Mouse (Mus musculus) hindbrain, embryonic 15.5 days (tissue): ENCODE data around the gene Syn3. TPM values are rescaled to one million over a fixed set of nuclear protein-coding genes. Genes with fewer than 3 reads are reported as not detected.
"Not testable (repeated sequence)": the region's sequence is repeated elsewhere in the genome, so short reads cannot be mapped to it uniquely, and the experiment has no call there.

Experiments used
- ATAC-seq: fragments of 200-750 bp; cut with Nextera tagmentation; 2 replicates; pipeline ENCODE4 v1.8.0; 2017; ENCODE audit warnings: low read depth, moderate number of reproducible peaks, moderate TSS enrichment; ENCODE audit not compliant: low FRiP score
- H3K27ac ChIP-seq: fragments of 300-500 bp; sonication (generic); replicated peaks from 2 replicates; pipeline ENCODE4 v1.5.1; 2015; ENCODE audit warnings: mild to moderate bottlenecking, inconsistent platforms
- H3K27me3 ChIP-seq: fragments of 300-500 bp; sonication (generic); 2 replicates; pipeline ENCODE4 v1.6.1; 2015; ENCODE audit warnings: control low read depth, inconsistent platforms
- H3K36me3 ChIP-seq: fragments of 300-500 bp; sonication (generic); 2 replicates; pipeline ENCODE4 v1.6.1; 2015; ENCODE audit warnings: control low read depth, inconsistent platforms
- H3K4me1 ChIP-seq: fragments of 300-500 bp; sonication (generic); replicated peaks from 2 replicates; pipeline ENCODE4 v1.6.1; 2015; ENCODE audit warnings: control low read depth, inconsistent platforms
- H3K4me2 ChIP-seq: fragments of 300-500 bp; sonication (generic); 2 replicates; pipeline ENCODE4 v1.6.1; 2015; ENCODE audit warnings: moderate library complexity, mild to moderate bottlenecking, inconsistent platforms
- H3K4me3 ChIP-seq: fragments of 300-500 bp; sonication (generic); 2 replicates; pipeline ENCODE4 v1.5.1; 2015; ENCODE audit warnings: mild to moderate bottlenecking, inconsistent platforms
- H3K9ac ChIP-seq: fragments of 300-500 bp; sonication (generic); 2 replicates; pipeline ENCODE4 v1.6.1; 2015; ENCODE audit warnings: inconsistent platforms
- H3K9me3 ChIP-seq: fragments of 300-500 bp; sonication (generic); 2 replicates; pipeline ENCODE4 v1.6.1; 2016; ENCODE audit warnings: control low read depth, inconsistent platforms
- WGBS: fragments of 180-500 bp; shearing (Covaris S2); methylation state at CpG from one replicate; pipeline ENCODE4 v1.1.7; 2015; 5-methylcytosine and 5-hydroxymethylcytosine counted together
- polyA plus RNA-seq: library from polyadenylated mRNA; unstranded; fragments of >200 nt; fragmentation: Nextera tagmentation; extraction: Ambion mirVana; gene quantifications from 2 replicates; pipeline ENCODE4 v1.2.1, GENCODE M21; 2015

Gene Syn3
- polyA plus RNA-seq, 1 experiment from 2014 or later: 30.1 TPM

DNA sequence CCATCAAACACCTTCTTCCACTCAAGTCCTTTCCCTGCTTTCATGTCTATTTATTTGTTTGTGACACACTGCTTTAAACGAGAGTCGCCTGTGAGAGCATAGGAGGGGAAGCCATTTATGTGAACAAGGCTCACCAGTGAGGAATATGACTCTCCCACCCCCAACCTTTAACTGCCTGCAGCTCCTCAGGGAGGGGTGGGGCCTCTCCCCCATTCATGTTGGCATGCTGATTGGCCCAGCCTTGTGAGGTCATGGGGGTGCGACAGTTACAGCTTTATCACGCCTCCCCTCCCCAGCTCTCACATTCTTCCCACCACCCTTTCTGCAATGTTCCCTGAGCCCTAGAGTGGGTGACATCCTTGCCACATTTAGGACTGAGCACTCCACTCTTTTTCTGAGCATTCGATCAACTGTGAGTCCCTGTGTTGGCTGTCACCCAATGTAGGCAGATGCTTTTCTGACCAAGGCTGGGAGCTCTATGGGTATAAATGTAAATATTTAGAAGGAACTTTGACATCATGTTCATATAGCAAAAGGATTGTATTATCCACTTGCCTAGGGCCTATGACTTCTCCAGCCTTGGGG lies 361.0 kb downstream of the Syn3 start:
- whole genome bisulfite sequencing: 71% methylated on average over 5 of the region's 5 CpGs
- Histone ChIP-seq H3K9me3 (no peaks in the 10 kb centered on the region), H3K36me3 (no peaks in the 10 kb centered on the region), H3K4me3 (no peak overlapping the region), H3K4me1 (no peaks in the 10 kb centered on the region), H3K27me3 (no peaks in the 10 kb centered on the region), H3K4me2 (no peak overlapping the region), H3K9ac (no peak overlapping the region), H3K27ac (no peak overlapping the region)
- ATAC-seq: no peak

DNA sequence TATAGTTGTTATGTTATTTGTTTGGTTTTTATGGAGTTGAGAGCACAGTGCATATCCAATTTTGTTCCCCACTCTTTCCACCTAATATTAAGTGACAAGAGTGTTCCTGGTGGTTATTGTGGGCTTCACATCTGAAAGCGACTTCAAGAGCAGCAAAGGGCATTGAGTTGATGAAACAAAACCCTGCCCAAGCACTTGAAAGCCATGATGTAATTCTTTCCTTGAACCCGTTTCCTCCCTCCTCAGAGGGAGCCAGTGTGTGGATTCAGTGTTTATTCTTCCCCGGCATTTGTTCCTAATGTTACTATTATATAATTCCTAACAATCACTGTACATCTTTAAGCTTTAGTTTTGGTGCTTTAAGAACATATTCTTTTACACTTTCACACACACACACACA lies 361.6 kb downstream of the Syn3 start:
- ATAC-seq: no peak
- WGBS: 70% methylated on average over 3 of the region's 3 CpGs
- Histone ChIP-seq H3K36me3 (no peaks in the 10 kb centered on the region), H3K9ac (no peak overlapping the region), H3K27ac (no peak overlapping the region), H3K27me3 (no peaks in the 10 kb centered on the region), H3K4me2 (no peak overlapping the region), H3K9me3 (no peaks in the 10 kb centered on the region), H3K4me1 (no peaks in the 10 kb centered on the region), H3K4me3 (no peak overlapping the region)

DNA sequence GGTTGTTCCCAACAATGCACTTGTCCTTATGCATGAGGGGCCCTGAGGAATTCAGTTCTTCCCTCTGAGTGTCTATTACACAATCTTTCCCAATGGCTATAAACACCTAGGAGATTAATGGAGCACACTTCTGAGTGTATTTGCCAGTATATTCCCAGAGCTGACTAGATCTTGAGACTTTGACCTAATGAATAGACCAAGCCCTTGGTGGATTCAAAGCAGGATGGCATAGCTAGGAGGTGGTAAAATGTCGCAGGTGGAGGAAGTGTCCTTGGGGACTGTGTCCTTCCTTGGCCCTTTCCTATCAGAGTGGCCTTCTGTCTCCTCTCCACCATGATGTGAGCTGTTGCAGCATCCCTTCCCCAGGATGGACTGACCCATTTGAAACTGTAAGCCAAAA lies 362.4 kb downstream of the Syn3 start:
- H3K27me3 ChIP-seq: no peaks in the 10 kb centered on the region
- no peaks in the 10 kb centered on the region for H3K9me3 ChIP-seq
- no peak overlapping the region for H3K4me3 ChIP-seq
- no peaks in the 10 kb centered on the region for H3K4me1 ChIP-seq
- H3K36me3 ChIP-seq: no peaks in the 10 kb centered on the region
- no peak for ATAC-seq
- H3K4me2 ChIP-seq: no peak overlapping the region
- H3K9ac ChIP-seq: no peak overlapping the region
- H3K27ac ChIP-seq: no peak overlapping the region
- WGBS: 85% methylated on average over 1 of the region's 1 CpGs

DNA sequence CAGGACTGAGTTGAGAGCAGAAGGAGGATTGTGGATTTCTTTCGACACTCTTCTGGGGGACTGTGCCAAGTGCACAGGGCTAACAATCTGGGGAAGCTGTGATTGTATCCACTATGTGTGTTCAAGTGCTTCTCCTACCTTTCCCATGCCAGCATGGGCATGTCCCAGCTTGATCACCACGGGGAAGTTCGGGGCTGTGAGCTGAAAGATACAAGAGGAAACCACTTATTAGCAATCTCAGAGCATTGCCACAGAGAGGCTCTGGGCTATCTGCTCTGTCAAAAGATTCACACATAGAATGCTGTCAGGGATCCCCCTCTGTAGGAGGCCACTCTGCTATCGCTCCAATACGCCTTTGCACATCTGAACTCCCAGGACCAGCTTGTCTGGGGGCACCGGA lies 363.8 kb downstream of the Syn3 start:
- Histone ChIP-seq H3K9ac (no peak overlapping the region), H3K4me2 (no peak overlapping the region), H3K4me1 (no peaks in the 10 kb centered on the region), H3K27ac (no peak overlapping the region), H3K4me3 (no peak overlapping the region), H3K27me3 (no peaks in the 10 kb centered on the region), H3K36me3 (no peaks in the 10 kb centered on the region), H3K9me3 (no peaks in the 10 kb centered on the region)
- no peak for ATAC-seq
- 89% methylated on average over 6 of the region's 6 CpGs for WGBS

DNA sequence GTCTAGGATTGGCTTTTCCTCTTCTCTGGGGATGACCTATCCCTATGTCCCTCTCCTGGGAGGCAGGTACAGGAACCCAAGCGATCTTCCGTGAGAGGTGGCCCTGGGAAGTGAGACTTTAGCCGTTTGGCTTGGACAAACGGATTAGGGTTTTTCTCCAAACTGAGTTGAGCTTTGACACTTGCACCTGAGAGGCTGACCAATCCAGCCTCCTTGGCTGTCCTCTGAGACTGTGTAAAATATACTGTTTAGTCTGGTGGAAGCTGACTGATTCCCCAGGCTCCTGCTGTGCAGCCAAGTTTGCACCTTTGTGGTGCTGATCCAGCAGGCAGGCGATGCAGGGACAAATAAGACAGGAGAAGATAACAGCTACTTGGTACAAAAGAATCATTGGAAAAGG lies 364.4 kb downstream of the Syn3 start:
- H3K9me3 ChIP-seq: no peaks in the 10 kb centered on the region
- H3K36me3 ChIP-seq: no peaks in the 10 kb centered on the region
- H3K27me3 ChIP-seq: no peaks in the 10 kb centered on the region
- no peak overlapping the region for H3K4me2 ChIP-seq
- no peak for ATAC-seq
- H3K4me1 ChIP-seq: no peaks in the 10 kb centered on the region
- WGBS: 82% methylated on average over 5 of the region's 5 CpGs
- H3K9ac ChIP-seq: no peak overlapping the region
- no peak overlapping the region for H3K4me3 ChIP-seq
- no peak overlapping the region for H3K27ac ChIP-seq

DNA sequence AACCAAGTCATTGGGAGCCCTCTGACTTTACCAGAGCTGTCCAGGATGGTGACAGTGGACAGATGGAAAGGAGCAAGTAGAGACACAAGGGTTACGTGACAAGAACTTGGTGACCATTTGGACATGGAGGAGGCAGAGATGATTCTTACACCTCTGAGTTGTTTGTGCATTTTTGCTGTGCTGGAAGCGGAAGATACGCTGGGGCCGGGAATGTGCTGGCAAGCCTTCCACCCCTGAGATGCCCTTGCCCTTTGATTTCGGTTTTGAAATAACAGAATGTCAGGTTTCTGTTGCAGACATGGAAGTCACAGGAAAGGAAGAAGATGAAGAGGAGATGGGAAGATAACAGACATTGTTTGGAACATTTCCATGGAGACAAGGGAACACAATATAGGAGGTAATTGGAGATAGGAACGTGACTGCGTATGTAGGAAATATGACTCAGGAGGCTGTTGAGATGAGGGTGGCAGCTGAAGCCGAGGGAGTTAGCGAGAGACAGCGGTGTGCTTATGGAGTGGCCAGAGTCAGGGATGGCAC lies 366.2 kb downstream of the Syn3 start:
- Histone ChIP-seq H3K4me1 (no peaks in the 10 kb centered on the region), H3K27me3 (no peaks in the 10 kb centered on the region), H3K4me2 (no peak overlapping the region), H3K9ac (no peak overlapping the region), H3K27ac (no peak overlapping the region), H3K4me3 (no peak overlapping the region), H3K36me3 (no peaks in the 10 kb centered on the region), H3K9me3 (no peaks in the 10 kb centered on the region)
- WGBS: 86% methylated on average over 10 of the region's 10 CpGs
- ATAC-seq: no peak

DNA sequence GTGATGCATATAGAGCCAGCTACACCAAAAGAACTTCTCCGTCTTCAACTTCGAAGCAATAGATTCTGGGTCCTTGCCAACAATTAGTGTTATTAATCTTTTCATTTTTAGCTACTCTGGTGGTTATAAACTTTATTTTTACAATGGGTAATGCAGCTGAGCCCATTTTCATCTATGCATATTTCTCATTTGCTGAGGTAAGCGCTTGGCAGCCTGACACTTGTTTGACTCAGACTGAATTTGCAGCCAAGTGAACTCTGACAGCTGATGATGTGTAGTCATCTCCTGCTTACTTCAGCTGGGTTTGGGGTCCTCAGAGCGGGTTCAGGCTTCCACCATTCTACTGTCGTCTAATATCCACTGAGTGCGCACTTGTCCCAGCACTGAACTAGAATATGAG lies 369.6 kb downstream of the Syn3 start:
- 94% methylated on average over 6 of the region's 6 CpGs for WGBS
- H3K9ac ChIP-seq: no peak overlapping the region
- H3K4me2 ChIP-seq: no peak overlapping the region
- no peaks in the 10 kb centered on the region for H3K27me3 ChIP-seq
- H3K4me1 ChIP-seq: no peaks in the 10 kb centered on the region
- H3K9me3 ChIP-seq: no peaks in the 10 kb centered on the region
- H3K27ac ChIP-seq: no peak overlapping the region
- ATAC-seq: no peak
- no peaks in the 10 kb centered on the region for H3K36me3 ChIP-seq
- no peak overlapping the region for H3K4me3 ChIP-seq

DNA sequence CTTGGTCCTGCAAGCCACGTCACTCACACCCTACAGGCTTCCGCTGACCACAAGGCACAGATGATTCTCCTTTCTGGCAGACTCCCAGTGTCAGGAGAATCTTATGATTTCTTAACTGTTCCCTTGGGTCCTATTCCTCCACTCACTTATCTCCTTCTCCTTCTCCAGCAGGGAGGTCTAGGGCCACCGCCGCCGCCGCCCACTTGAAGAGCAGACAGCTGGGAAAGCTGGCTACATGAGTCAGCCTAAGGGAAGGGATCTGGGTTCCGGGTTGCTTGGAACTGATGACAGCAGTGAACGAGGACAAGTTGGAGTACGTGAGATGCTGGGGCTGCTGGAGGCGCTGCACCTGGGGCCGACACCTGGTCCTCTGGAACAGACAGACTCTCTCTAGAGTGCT lies 372.2 kb downstream of the Syn3 start:
- no peak overlapping the region for H3K4me3 ChIP-seq
- 91% methylated on average over 11 of the region's 11 CpGs for WGBS
- ATAC-seq: no peak
- H3K36me3 ChIP-seq: no peaks in the 10 kb centered on the region
- no peaks in the 10 kb centered on the region for H3K27me3 ChIP-seq
- H3K9me3 ChIP-seq: no peaks in the 10 kb centered on the region
- no peak overlapping the region for H3K4me2 ChIP-seq
- H3K27ac ChIP-seq: no peak overlapping the region
- no peak overlapping the region for H3K9ac ChIP-seq
- H3K4me1 ChIP-seq: no peaks in the 10 kb centered on the region

DNA sequence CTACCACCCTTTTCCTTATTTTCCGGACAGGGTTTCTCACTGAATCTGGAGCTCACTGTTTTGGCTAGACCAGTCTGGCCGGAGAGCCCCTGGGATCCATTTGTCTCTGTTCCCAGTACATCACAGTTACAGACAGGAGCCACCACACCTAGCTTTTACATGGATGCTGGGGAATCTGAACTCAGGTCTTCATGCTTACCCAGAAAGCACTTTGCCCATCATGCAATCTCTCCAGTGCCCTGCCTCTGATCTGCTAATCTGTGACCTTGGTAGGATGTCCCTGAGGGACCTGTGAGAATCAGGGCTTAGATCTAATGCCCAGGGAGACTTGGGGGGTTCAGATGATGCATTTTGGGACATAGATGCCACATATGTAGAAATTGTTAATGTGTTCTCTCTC lies 373.3 kb downstream of the Syn3 start:
- Histone ChIP-seq H3K9ac (no peak overlapping the region), H3K9me3 (no peaks in the 10 kb centered on the region), H3K27me3 (no peaks in the 10 kb centered on the region), H3K27ac (no peak overlapping the region), H3K4me3 (no peak overlapping the region), H3K4me2 (no peak overlapping the region), H3K4me1 (no peaks in the 10 kb centered on the region), H3K36me3 (no peaks in the 10 kb centered on the region)
- 88% methylated on average over 2 of the region's 2 CpGs for WGBS
- no peak for ATAC-seq

DNA sequence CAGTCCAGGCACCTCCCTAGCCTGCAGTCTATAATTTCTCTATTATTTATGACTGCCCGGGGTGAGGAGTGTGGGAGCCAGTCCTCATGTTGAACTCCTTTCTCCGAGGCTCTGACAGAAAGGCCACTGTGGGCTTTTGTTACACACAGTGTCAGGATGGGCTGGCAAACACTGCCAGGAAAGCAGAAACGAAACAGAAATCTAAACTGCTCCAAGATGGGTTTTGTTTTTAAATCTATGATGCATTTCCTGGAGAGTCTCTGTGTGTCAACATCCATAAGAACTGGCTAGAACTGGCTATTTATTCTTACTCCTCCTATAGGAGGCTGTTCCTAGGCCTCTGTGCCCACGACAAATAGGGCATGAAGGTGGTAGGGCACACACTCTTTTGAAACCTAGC lies 374.6 kb downstream of the Syn3 start:
- WGBS: 66% methylated on average over 4 of the region's 4 CpGs
- H3K4me3 ChIP-seq: no peak overlapping the region
- no peak overlapping the region for H3K4me2 ChIP-seq
- no peak overlapping the region for H3K9ac ChIP-seq
- no peaks in the 10 kb centered on the region for H3K4me1 ChIP-seq
- H3K27ac ChIP-seq: no peak overlapping the region
- H3K36me3 ChIP-seq: no peaks in the 10 kb centered on the region
- H3K9me3 ChIP-seq: no peaks in the 10 kb centered on the region
- no peaks in the 10 kb centered on the region for H3K27me3 ChIP-seq
- ATAC-seq: no peak

DNA sequence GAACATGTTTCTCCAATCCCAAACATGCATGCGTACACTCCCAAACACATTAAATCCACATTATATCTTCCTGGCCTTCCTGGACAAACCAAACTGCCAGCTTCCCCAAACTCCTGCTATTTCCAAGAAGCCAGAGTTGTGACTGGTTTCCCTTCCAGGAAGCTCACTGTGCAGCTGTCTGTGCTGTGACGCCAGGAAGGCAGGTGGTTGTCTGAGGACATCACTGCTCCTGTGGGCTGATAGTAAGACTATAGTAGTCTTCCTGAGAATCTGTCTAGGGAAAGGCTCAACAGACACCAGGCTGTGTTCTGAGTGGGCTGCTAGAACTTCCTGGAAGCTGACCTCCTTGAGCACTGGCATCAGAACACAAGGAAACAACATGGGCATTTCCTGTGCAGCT lies 375.5 kb downstream of the Syn3 start:
- WGBS: 95% methylated on average over 2 of the region's 2 CpGs
- Histone ChIP-seq H3K9ac (no peak overlapping the region), H3K4me2 (no peak overlapping the region), H3K4me1 (no peaks in the 10 kb centered on the region), H3K27me3 (no peaks in the 10 kb centered on the region), H3K36me3 (no peaks in the 10 kb centered on the region), H3K9me3 (no peaks in the 10 kb centered on the region), H3K27ac (no peak overlapping the region), H3K4me3 (no peak overlapping the region)
- ATAC-seq: no peak

DNA sequence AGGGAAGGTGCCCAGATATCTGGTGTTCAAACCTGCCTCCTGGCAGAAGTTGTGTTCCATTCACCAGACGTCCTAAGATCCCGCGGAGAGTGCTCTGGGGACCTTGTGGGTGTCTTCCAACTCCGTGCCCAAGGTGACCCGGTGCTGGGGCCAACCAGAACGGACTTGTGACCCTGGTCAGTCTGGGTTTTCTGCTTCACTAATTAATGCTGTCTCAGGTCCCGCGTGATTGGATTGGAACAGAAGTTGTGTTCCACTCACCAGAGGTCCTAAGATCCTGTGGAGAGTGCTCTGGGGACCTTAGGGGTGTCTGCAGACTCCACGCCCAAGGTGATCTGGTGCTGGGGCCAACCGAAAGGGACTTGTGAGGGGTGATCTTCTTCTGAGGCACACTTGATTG lies 376.2 kb downstream of the Syn3 start:
- WGBS: 97% methylated on average over 10 of the region's 10 CpGs
- H3K27ac ChIP-seq: not testable (repeated sequence)

DNA sequence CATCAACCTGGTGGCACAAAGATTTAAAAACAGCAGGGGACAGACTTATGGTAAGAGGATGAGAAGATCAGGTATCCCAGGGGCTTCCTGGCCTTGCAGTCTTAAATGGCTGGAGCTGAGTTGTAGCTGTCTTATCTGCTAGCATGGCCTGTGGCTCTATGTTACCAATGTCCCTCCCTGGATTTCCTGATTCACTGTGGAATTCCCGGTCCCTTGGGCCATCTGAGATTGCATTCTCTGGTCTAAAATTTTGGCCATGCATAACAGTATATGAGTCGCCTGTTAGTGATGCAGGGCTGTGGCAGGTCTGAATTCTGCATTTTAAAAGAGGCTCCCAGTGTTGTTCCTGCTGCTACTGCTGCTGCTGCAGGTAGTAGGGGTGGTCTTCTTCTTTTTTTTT lies 382.4 kb downstream of the Syn3 start:
- no peaks in the 10 kb centered on the region for H3K9me3 ChIP-seq
- H3K4me1 ChIP-seq: no peaks in the 10 kb centered on the region
- no peak overlapping the region for H3K9ac ChIP-seq
- H3K4me2 ChIP-seq: no peak overlapping the region
- no peak overlapping the region for H3K27ac ChIP-seq
- ATAC-seq: no peak
- H3K36me3 ChIP-seq: no peaks in the 10 kb centered on the region
- H3K27me3 ChIP-seq: no peaks in the 10 kb centered on the region
- no peak overlapping the region for H3K4me3 ChIP-seq
- 72% methylated on average over 2 of the region's 2 CpGs for WGBS

More for the DNA sequence above, 376.2 kb downstream of the Syn3 start:
- H3K9me3 ChIP-seq, H3K27me3 ChIP-seq, H3K9ac ChIP-seq, H3K4me3 ChIP-seq, H3K4me1 ChIP-seq, ATAC-seq, H3K36me3 ChIP-seq, H3K4me2 ChIP-seq: not testable (repeated sequence)
